Mouse (Mus musculus): ENCODE results near the gene Tie1. TPM values are rescaled to one million over a fixed set of nuclear protein-coding genes. Genes with fewer than 3 reads are reported as not detected.

The Tie1 gene
- total RNA-seq, 2 experiments from 2014 or later, result 66.5 to 81.4 TPM

DNA sequence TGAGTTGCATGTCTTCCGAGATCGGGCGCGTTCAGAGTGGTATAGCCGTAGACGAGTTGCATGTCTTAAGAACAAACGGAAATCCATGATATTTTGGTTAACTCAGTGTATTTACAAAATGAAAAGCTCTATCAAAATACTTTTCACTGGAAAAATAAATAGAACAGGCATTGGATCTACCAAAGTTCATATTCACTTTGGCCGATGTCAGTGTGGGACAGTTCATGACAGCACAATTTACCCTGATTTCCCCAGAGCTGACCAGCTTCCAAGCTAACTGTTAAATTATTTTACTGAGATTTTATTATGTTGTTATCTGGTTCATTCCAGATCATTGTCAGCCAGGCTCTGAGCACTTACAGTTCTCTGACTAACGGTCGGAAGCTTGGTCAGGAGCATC, 600 bp upstream of the Tie1 start:
- no peak for DNase-seq
- intact Hi-C loops (cut with DNase I), result no loop called here

DNA sequence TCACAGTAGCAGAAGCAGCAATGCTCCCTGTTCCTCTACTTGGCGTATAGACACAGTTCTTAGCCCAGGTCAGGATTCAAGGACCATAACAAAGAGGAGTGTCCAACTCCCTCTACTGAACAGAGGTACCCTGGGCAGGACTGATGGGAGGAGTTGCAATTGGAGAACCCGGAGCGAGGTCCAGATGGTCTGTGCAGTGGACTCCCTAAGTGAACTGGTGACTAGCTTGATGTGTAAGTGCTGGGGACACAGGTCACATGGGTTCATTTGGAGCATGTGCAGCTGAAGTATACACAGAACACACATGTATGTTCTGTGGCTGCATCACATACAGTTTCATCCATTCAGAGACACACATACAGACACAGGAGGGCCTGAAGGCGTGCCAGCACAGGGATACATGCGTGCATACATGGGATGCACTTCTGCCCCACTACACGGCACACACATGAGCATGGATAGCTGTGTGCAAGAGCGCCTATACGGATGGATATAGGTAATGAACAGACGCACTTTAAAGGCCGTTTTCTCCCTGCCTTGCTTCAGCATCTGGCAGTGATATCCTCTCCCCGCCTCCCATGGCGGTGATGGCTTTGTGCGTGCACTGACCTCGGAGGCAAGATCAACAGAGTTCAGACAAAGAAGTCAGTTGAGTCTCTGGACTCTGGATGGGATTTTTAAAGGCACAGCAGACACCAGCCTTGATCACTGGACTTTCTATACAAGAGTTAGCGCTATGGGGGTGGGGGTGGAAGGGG, 12.9 kb downstream of the Tie1 start:
- no peak for DNase-seq
- intact Hi-C loops (cut with DNase I), result no loop called here

DNA sequence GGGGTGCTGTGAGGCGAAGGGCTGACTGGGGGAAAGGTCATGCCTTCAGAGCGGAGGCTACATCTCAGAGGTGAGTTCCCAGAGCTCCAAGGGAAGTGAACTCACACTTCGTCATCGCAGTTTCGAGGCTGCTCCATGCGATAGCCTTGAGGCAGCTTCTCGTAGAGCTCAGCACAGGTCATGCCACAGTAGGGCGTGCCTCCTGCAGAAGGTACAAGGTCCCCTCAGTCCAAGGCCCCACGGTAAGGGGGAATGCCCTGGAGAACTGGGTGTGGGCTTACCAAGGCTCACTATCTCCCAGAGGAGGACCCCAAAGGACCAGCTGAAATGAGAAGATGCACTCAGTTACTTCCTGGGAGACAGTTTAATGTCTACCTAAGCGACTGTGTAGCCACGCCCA, 17.2 kb downstream of the Tie1 start:
- no peak for DNase-seq
- intact Hi-C loops (cut with DNase I), result no loop called here

- intact Hi-C loops (cut with DNase I), result no loop called here
- no peak for DNase-seq
Measured at GRCm38 (mm10) chr4:118471281-118471680, 18.6 kb downstream of the Tie1 start.

DNA sequence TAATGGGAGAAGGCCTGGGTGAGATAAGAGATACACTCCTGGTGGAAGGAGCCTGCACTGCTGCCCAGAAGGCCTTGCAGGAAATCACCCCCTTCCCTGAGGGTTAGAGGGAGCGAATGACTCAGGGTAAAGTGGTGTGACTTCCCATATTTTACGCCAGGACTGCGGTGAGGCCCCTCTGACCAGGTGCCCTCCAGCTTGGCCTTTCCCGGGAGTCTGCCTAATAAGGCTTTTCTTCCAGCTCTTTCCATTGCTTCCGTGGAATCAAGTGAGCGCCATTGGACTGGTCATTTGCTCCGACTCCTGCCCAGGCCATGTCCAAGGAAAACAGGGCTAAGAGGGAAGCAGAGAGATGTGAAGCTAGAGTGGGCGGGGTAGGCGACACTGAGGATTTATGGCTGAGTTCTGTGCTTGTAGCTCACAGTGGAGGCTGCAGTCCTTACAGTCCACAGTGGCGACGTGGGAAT, 24.1 kb downstream of the Tie1 start:
- intact Hi-C loops (cut with DNase I), result no loop called here
- DNase-seq, result no peak

GRCm38 (mm10) chr4:118464956-118465355, 24.9 kb downstream of the Tie1 start:
- intact Hi-C loops (cut with DNase I), result no loop called here
- no peak for DNase-seq

- DNase-seq, result no peak
- intact Hi-C loops (cut with DNase I), result no loop called here
Measured at GRCm38 (mm10) chr4:118457345-118457975, 32.4 kb downstream of the Tie1 start, which contains the start of gene Mpl. Gene Mpl (minus strand): TSS chr4:118457513.

- no peak for DNase-seq
- intact Hi-C loops (cut with DNase I), result loop anchor here (2.0 to 5.0 kb wide), 3 partner anchors 41 to 121 kb away; no protein-coding TSS in a partner anchor
Measured at GRCm38 (mm10) chr4:118446415-118447153, 43.3 kb downstream of the Tie1 start.

GRCm38 (mm10) chr4:118445781-118446414, 44.0 kb downstream of the Tie1 start:
- intact Hi-C loops (cut with DNase I), result loop anchor here (2.0 to 5.0 kb wide), 3 partner anchors 41 to 121 kb away; no protein-coding TSS in a partner anchor
- DNase-seq, result peak; percentile 54 to 57

DNA sequence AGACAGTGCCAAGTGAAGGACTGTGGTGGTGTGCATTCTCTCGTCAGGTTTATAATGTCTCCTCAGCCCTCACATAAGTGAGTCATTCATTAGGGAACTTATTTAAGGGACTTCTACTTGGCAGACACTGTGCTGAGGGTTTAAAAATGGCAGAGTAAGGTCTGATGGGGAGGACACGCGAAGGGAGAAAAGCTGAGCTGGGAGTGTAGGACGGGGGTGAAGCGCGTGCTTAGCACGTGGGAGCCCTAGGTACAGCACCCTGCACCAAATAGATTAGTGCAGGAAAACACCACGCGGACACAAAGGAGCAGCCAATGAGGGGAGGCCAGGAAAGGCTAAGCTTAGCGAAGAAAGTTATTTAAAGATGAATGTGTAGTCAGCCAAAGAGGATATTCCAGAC, 44.8 kb downstream of the Tie1 start:
- no peak for DNase-seq
- intact Hi-C loops (cut with DNase I), result loop anchor here (5.0 kb wide), 2 partner anchors 42 to 122 kb away; no protein-coding TSS in a partner anchor

- intact Hi-C loops (cut with DNase I), result no loop called here
- peak; percentile 23 to 33 for DNase-seq
Measured at GRCm38 (mm10) chr4:118437829-118438253, 52.0 kb downstream of the Tie1 start.

DNA sequence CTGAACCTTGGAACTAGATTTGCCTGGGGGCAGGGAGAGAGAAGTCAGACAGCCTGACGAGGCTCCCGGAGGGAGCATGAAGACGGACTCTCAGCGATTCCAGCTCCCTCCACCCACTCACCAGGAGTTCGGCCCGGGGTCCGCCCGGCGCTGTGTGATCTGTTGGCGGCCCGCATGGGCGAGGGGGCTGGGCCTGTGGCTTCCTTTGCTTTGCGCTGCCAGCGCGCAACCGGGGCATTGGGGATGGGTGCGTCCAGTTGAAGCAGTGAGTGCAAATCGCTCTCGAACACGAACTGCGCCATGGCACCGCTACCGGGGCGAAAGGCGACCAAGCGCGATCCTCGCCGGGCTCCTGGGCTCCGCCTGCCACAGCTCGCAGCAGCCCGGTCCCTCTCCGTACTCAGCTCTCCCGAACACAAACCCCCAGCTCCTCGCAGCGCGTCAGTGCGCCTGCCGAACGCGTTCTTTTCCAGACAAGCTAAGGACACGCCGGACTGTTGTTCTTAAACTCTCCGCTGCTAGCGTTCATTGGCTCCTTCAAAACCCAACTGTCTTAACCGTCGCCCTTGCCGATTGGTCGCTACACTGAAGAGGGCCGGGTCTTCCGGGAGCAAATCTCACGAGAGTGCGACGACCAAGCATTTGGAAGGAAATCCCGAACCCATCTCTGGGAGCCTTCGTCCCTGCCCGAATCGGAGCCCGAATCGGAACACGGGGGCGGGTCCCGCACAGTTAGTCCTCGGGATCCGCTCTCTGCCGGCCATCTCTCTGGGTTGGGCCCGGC, 52.8 kb downstream of the Tie1 start, which contains the start of gene Cdc20:
Gene Cdc20, minus strand, starts transcription at position 533 of the 784 bp plus-strand sequence.
- DNase-seq, result peak; percentile 84 to 87
- intact Hi-C loops (cut with DNase I), result no loop called here

DNA sequence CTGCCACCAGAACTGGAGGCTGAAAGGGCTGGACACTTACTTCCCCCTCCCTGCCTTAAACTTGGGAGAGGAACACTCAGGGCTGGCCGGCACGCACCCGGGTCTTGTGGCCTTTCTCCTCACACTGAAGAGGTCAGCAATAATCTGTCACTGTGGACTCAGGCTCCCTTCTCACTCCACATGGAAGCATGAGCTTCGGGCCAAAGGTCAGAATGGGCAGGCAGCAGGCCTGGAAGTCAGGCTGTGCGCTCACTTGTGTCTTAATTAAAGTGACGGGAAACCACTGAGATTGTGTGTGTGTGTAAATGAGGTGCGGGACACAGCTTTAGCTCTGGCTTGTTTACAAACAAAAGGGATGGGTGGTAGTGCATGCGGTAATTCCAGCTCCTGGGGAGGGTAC, 57.5 kb downstream of the Tie1 start:
- DNase-seq, result no peak
- intact Hi-C loops (cut with DNase I), result no loop called here

- intact Hi-C loops (cut with DNase I), result loop anchor here (5.0 kb wide), 1 partner anchor 58 kb away; no protein-coding TSS in a partner anchor
- DNase-seq, result no peak
Measured at GRCm38 (mm10) chr4:118429215-118429895, 60.5 kb downstream of the Tie1 start.

- intact Hi-C loops (cut with DNase I), result loop anchor here (5.0 kb wide), 1 partner anchor 59 kb away; no protein-coding TSS in a partner anchor
- DNase-seq, result peak; percentile 24 to 36
Measured at GRCm38 (mm10) chr4:118428531-118429214, 61.2 kb downstream of the Tie1 start.

DNA sequence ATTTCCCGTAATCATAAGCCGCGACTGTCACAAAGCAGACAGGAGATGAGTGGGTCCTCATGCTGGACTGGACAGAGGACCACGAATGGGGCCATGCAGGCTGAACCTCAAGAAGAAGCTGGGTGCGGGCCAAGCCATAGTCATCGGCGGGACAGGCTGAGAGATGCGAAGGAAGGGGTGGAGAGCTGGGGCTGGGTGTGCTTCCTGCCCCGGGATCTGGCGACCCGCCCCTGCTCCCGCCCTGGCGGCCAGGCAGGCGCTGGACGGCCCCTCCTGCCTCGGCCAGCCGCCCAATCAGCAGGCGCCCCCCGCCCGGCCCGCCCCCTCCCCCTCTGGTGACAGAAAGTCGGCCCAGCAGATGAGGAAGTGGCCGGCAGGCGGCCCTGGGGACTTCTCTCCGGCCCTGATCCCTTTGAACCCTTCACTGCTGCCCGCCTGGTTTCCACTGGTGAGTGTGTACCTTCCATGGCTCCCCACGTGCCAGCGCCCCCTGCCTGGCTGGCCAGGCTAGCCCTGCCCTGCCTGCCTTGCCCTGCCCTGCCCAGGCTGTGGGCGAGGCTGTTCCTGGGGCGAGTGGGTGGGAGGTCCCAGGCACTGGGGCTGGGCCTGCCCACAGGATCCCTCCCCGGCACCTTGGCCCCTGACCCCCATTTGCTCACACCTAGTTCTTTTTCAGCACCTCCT, 62.0 kb downstream of the Tie1 start, which contains the start of gene Elovl1:
Gene Elovl1, plus strand, starts transcription at position 326 of the 684 bp plus-strand sequence.
- intact Hi-C loops (cut with DNase I), result loop anchor here (2.0 to 5.0 kb wide), 2 partner anchors 19 to 59 kb away; partner anchors contain the start of genes Med8 and Szt2
- DNase-seq, result peak; percentile 90 to 92

- intact Hi-C loops (cut with DNase I), result loop anchor here (2.0 to 5.0 kb wide), 2 partner anchors 19 to 60 kb away; partner anchors contain the start of genes Med8 and Szt2
- no peak for DNase-seq
Measured at GRCm38 (mm10) chr4:118427415-118427767, 62.5 kb downstream of the Tie1 start.
